Mouse (Mus musculus) cerebellum, adult 8-10 months (tissue): ENCODE measurements at regions not wholly inside any gene's neighbourhood (a gene's known extent, or its start where the extent isn't known, plus 50 kb on each side); places are given as distances from the start of the nearest gene placed in this dataset.

Source experiments
- DNase-seq: peaks from one replicate; pipeline ENCODE4 v3.0.0; 2022

GRCm38 (mm10) chr19:14347026-14347425 is 250.8 kb downstream of the Tle4 start:
- no peak for DNase-seq

GRCm38 (mm10) chr19:14347429-14347828 is 250.4 kb downstream of the Tle4 start:
- no peak for DNase-seq

- DNase-seq, result no peak
These were observed 248.1 kb downstream of the Tle4 start for GRCm38 (mm10) chr19:14349753-14350152.

GRCm38 (mm10) chr19:14351728-14352340 is 246.0 kb downstream of the Tle4 start:
- no peak for DNase-seq

GRCm38 (mm10) chr19:14352551-14352950 is 245.3 kb downstream of the Tle4 start:
- DNase-seq, result no peak

- no peak for DNase-seq
These were observed 244.7 kb downstream of the Tle4 start for GRCm38 (mm10) chr19:14353151-14353550.

GRCm38 (mm10) chr19:14355128-14355527 is 242.7 kb downstream of the Tle4 start:
- DNase-seq, result no peak

- no peak for DNase-seq
These were observed 241.9 kb downstream of the Tle4 start for GRCm38 (mm10) chr19:14355946-14356345.

- no peak for DNase-seq
These were observed 237.2 kb downstream of the Tle4 start for GRCm38 (mm10) chr19:14360611-14361010.

GRCm38 (mm10) chr19:14369098-14369604 is 228.7 kb downstream of the Tle4 start:
- DNase-seq, result no peak

- no peak for DNase-seq
These were observed 226.5 kb downstream of the Tle4 start for GRCm38 (mm10) chr19:14371360-14371759.

GRCm38 (mm10) chr19:14373996-14374395 is 223.9 kb downstream of the Tle4 start:
- no peak for DNase-seq

GRCm38 (mm10) chr19:14380898-14381297 is 217.0 kb downstream of the Tle4 start:
- no peak for DNase-seq

GRCm38 (mm10) chr19:14387796-14388195 is 210.1 kb downstream of the Tle4 start:
- no peak for DNase-seq

- DNase-seq, result no peak
These were observed 209.3 kb downstream of the Tle4 start for GRCm38 (mm10) chr19:14388539-14388938.

GRCm38 (mm10) chr19:14389881-14390837 is 207.7 kb downstream of the Tle4 start:
- no peak for DNase-seq

- DNase-seq, result no peak
These were observed 206.9 kb downstream of the Tle4 start for GRCm38 (mm10) chr19:14390914-14391313.
